Mouse (Mus musculus) liver, adult 2 months (tissue): ENCODE results near the gene Cbr4.

Experiments
- CTCF ChIP-seq: fragments of 200-500 bp; IDR thresholded peaks from 2 replicates; pipeline ENCODE4 v1.5.1; 2011; ENCODE audit warnings: low read depth, low read length, control low read depth
- POLR2A ChIP-seq: fragments of 200-500 bp; IDR thresholded peaks from 2 replicates; pipeline ENCODE4 v1.6.1; 2011; ENCODE audit warnings: low read length, control low read depth; ENCODE audit not compliant: insufficient read depth; ENCODE audit errors: extremely low read depth

- no peak for TF ChIP-seq CTCF
- no peak for TF ChIP-seq POLR2A
These were observed 49.9 kb downstream of the Cbr4 start for GRCm38 (mm10) chr8:61537471-61537870.
